Mouse (Mus musculus) large intestine, adult 2 months (tissue): ENCODE results near the gene Gab1. TPM values are rescaled to one million over a fixed set of nuclear protein-coding genes. Genes with fewer than 3 reads are reported as not detected.

Source experiments
- DNase-seq: peaks from one replicate; pipeline ENCODE4 v3.0.0-alpha.2; 2012; ENCODE audit warnings: low read depth, low spot score
- WGBS: fragments of 180-500 bp; shearing (Covaris S2); methylation state at CpG from one replicate; pipeline ENCODE4 v1.1.7; 2018; 5-methylcytosine and 5-hydroxymethylcytosine counted together
- polyA plus RNA-seq: library from polyadenylated mRNA; depleted of rRNA; stranded (reverse); fragments of >200 nt; gene quantifications from 2 replicates; pipeline ENCODE4 v1.2.3, GENCODE M21; 2012; rRNA removed

Gene Gab1
- polyA plus RNA-seq, 1 experiment = 10.5 TPM

DNA sequence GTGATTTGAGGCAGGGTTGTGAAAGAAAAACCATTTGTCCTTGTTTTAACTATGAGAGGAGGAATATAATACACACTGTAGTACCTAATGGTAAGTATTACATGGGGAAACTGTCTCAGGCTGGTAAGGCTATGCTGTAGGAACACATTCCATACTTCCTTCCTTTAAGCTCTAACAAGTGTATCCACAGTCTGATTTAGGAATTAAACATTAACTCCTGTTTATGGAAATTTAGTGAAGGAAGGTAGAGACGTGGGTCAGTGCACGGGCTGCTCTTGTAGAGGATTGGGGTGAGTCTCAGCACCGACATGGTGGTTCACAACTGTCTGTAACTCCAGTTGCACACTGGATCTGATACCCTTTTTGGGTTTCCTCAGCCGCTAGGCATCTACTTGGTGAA is 100.0 kb downstream of the Gab1 start:
- DNase-seq = no peak
- WGBS = 32% methylated on average over 4 of the region's 4 CpGs

GRCm38 (mm10) chr8:80776436-80776835 is 103.9 kb downstream of the Gab1 start:
- WGBS = 87% methylated on average over 8 of the region's 8 CpGs
- DNase-seq = no peak

DNA sequence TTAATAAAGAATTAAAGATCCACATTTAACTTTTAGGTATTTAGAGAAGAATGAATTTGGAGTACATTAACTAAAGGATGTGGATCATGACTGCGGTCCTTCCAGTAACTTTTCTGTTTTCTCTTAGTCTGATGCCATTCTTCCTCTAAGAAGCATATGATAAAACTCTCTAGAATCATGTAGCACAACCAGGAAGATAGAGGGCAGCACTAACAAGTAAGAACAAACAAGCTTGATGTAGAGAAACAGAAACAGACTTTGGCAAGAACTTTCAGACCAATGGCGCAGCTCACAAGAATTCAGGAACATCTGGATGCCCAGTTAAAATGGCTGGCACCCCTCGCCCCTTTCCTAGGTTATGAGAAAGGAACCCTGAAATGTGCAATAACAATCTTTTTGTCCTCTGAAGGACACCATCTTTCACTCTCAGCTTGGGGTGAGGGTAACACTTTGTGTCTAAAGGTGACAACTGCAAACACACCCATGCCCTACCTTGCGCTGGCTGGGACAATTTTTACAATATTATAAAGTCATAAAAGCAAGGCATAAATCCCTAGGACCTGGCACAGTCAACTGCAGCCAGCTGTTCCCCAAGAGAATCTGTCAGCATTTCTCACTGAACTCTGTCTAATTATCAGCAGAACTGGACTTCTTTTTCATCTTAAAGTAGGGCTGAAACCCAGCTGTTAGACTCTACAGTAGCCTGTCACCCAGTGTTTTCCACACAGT is 107.4 kb downstream of the Gab1 start:
- peak; percentile 79 for DNase-seq
- WGBS = 21% methylated on average over 4 of the region's 4 CpGs

DNA sequence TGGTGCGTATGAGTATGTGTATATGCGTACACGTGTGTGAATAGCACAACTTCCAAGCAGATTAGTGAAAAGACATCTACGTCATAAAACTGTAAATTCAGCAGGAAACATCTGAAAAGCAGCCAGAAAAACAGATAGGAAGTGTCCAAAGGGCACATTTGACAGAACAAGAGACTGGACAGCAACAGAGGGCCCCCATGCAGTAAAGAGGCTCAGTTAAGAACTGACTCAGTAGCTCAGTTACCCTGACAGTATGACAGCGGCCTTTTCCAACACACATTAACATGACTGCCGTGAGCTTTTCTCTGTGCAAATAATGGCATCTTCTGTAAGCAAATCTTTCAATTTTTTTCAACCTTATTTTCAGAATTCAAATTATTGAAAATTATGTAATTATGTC is 111.9 kb downstream of the Gab1 start:
- 61% methylated on average over 6 of the region's 6 CpGs for WGBS
- no peak for DNase-seq

- DNase-seq = peak; percentile 68
- 29% methylated on average over 9 of the region's 9 CpGs for WGBS
Measured at GRCm38 (mm10) chr8:80753017-80753715, 127.2 kb downstream of the Gab1 start.

DNA sequence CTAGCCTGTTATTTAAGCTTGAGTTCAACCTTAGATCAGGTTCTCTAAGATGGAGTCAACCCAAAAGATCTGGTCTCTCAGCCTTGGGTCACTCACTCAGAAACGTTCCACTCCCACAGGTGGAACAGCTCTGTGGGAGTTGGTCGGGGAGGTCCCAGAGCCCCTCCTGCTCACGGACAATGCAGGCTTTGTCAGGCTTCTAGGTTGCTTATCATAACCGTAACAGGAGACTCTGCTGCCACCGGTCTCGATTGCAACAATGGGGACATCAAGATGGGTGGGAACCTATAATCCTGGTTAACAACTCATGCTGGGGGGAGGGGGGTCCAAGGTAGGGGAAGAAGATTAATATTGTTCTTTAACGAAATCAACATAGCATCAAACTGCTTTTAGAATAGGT is 127.9 kb downstream of the Gab1 start:
- WGBS = 41% methylated on average over 7 of the region's 7 CpGs
- no peak for DNase-seq

GRCm38 (mm10) chr8:80749091-80749490 is 131.2 kb downstream of the Gab1 start:
- 79% methylated on average over 4 of the region's 4 CpGs for WGBS
- DNase-seq = no peak

DNA sequence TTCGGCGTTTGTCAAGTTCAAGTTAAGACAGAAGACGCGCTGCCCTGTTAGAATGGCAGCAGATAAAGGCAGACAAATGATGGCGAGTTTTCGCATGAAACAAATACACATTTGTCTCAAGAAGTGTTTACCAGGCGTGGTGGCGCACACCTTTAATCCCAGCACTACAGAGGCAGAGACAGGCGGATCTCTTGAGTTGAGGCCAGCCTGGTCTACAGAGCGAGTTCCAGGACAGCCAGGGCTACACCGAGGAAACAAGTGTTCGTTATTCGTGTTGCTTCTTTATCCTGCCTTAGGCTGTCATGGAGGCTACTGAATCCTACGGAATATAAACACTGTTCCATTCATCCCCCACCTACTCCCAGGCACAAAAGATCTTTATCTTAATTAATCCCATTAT is 140.4 kb downstream of the Gab1 start:
- 8% methylated on average over 14 of the region's 14 CpGs for WGBS
- no peak for DNase-seq

DNA sequence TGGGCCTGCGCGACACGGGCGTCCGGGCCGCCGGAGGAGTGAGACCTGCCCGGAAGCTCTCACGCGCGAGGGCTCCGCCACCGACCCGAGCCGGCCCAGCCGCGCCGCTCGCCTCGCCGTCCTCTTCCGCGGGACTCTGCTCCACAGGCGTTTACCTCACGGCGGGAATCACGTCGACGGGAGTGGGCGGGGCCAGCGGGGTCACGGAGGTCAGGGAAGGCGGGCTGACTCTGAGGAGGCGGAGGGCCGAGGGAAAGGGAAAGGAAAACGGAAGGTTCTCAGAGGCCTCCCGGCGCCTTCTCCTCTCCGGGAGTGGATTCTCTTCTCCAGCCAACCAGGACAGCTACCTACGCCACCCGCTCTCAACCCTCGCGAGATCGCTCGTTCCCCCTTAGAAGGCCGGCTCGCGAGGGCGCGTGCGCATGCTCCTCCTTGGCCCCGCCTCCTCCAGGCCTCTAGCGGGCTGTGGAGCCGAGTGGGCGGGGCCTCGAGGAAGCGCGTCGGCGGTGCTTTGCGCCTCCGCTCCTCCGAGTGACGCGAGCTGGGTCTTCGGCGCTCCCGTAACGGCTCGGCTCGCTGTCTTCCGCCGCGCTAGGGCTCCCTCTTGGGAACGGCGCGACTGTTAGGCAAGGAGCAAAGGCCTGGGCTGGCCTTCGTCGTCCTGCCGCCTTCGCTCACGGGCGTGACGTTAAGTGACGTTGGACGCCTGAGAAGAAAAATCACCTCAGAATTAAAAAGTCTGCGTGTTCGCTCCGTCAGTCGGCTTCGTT is 141.0 kb downstream of the Gab1 start, which contains the start of gene Smarca5:
TSS of gene Smarca5 (minus strand) at position 343 of the 770 bp plus-strand sequence.
- DNase-seq = peak; percentile 52
- WGBS = under 1% methylated on average over 87 of the region's 91 CpGs

GRCm38 (mm10) chr8:80738388-80739154 is 141.7 kb downstream of the Gab1 start:
- under 1% methylated on average over 84 of the region's 84 CpGs for WGBS
- no peak for DNase-seq

GRCm38 (mm10) chr8:80738046-80738387 is 142.3 kb downstream of the Gab1 start:
- whole genome bisulfite sequencing = 1% methylated on average over 5 of the region's 5 CpGs
- DNase-seq = no peak

DNA sequence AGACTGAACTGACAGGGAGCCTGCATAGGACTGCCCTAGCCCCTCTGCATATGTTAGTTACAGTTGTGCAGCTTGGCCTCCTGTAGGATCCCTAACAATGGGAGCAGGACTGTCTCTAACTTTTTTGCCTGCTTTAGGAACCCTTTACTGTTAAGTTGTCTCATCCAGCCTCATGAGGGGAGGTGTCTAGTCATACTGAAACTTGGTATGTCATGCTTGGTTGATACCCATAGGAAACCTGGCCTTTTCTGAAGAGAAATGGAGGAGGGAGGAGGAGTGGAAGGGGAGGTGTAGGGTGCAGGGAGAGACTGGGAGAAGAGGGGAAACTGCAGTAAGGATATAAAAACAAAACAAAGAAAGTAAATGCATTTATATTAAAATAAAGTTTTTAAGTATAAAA is 148.0 kb downstream of the Gab1 start:
- no peak for DNase-seq

GRCm38 (mm10) chr8:80714461-80714860 is 165.9 kb downstream of the Gab1 start:
- 93% methylated on average over 1 of the region's 1 CpGs for WGBS
- DNase-seq = no peak

Other genes starting within 250 kb of the Gab1 start
- 3.4 and 6.1 TPM in 2 replicates for gene Smarca5, start 141.0 kb downstream of the Gab1 start, polyA plus RNA-seq
- 6.3 and 10.2 TPM in 2 replicates for gene Usp38, start 134.4 kb upstream of the Gab1 start, polyA plus RNA-seq